Mouse (Mus musculus): ENCODE data around the gene Krtap7-1. TPM values are rescaled to one million over a fixed set of nuclear protein-coding genes. Genes with fewer than 3 reads are reported as not detected.
A peak's percentile ranks its signal among the peaks of the same experiment; 100 is the strongest.

Krtap7-1 gene
- polyA plus RNA-seq, 1 experiment from 2014 or later: not detected

GRCm38 (mm10) chr16:89501870-89502269, 6.3 kb downstream of the Krtap7-1 start:
- Histone ChIP-seq H3K4me1 (replicated peaks) (no peaks in the 10 kb centered on the region), H3K4me2 (replicated peaks) (no peak overlapping the region), H3K4me3 (replicated peaks) (no peak overlapping the region), H3K27me3 (no peaks in the 10 kb centered on the region), H3K9ac (replicated peaks) (no peak overlapping the region), H3K27ac (no peak overlapping the region), H3K36me3 (no peaks in the 10 kb centered on the region), H3K9me3 (no peaks in the 10 kb centered on the region)
- ATAC-seq: no peak
- WGBS: 86% methylated on average over 5 of the region's 5 CpGs

- no peak overlapping the region for H3K4me3 ChIP-seq (replicated peaks)
- 92% methylated on average over 5 of the region's 5 CpGs for WGBS
- no peak for ATAC-seq
Measured at GRCm38 (mm10) chr16:89497002-89497401, 11.1 kb downstream of the Krtap7-1 start.

GRCm38 (mm10) chr16:89495394-89496153, 12.5 kb downstream of the Krtap7-1 start:
- Histone ChIP-seq H3K27me3 (no peaks in the 10 kb centered on the region), H3K9me3 (no peaks in the 10 kb centered on the region), H3K4me2 (replicated peaks) (no peak overlapping the region), H3K4me3 (replicated peaks) (no peak overlapping the region), H3K27ac (no peak overlapping the region), H3K4me1 (replicated peaks) (no peaks in the 10 kb centered on the region), H3K36me3 (no peaks in the 10 kb centered on the region), H3K9ac (replicated peaks) (no peak overlapping the region)
- WGBS: 76% methylated on average over 7 of the region's 7 CpGs
- ATAC-seq: peak; percentile 66

More at GRCm38 (mm10) chr16:89497002-89497401, 11.1 kb downstream of the Krtap7-1 start:
- H3K4me2 ChIP-seq (replicated peaks): no peak overlapping the region
- no peaks in the 10 kb centered on the region for H3K9me3 ChIP-seq
- no peak overlapping the region for H3K9ac ChIP-seq (replicated peaks)
- no peaks in the 10 kb centered on the region for H3K36me3 ChIP-seq
- H3K27ac ChIP-seq: no peak overlapping the region
- H3K27me3 ChIP-seq: no peaks in the 10 kb centered on the region
- H3K4me1 ChIP-seq (replicated peaks): no peaks in the 10 kb centered on the region

GRCm38 (mm10) chr16:89487852-89488251, 20.3 kb downstream of the Krtap7-1 start, which contains the start of gene Krtap8-1:
TSS of gene Krtap8-1 (minus strand) at chr16:89487952.
- H3K4me3 ChIP-seq (replicated peaks): no peak within 1 kb of the TSS
- 89% methylated on average over 7 of the region's 7 CpGs for WGBS
- H3K27me3 ChIP-seq: no peaks in the 10 kb centered on the region
- H3K9me3 ChIP-seq: no peaks in the 10 kb centered on the region
- H3K4me1 ChIP-seq (replicated peaks): no peaks in the 10 kb centered on the region
- no peaks in the 10 kb centered on the region for H3K36me3 ChIP-seq
- no peak within 1 kb of the TSS for H3K9ac ChIP-seq (replicated peaks)
- no peak within 1 kb of the TSS for H3K27ac ChIP-seq
- no peak for ATAC-seq
- H3K4me2 ChIP-seq (replicated peaks): no peak within 1 kb of the TSS

- Histone ChIP-seq H3K27me3 (no peaks in the 10 kb centered on the region), H3K4me1 (replicated peaks) (no peaks in the 10 kb centered on the region), H3K27ac (no peak overlapping the region), H3K36me3 (no peaks in the 10 kb centered on the region), H3K9ac (replicated peaks) (no peak overlapping the region), H3K4me3 (replicated peaks) (no peak overlapping the region), H3K4me2 (replicated peaks) (no peak overlapping the region), H3K9me3 (no peaks in the 10 kb centered on the region)
- ATAC-seq: peak; percentile 71
- 90% methylated on average over 12 of the region's 12 CpGs for WGBS
Measured at GRCm38 (mm10) chr16:89477679-89478314, 30.3 kb downstream of the Krtap7-1 start.

GRCm38 (mm10) chr16:89461189-89461588, 46.9 kb downstream of the Krtap7-1 start:
- ATAC-seq: no peak
- no peaks in the 10 kb centered on the region for H3K36me3 ChIP-seq
- WGBS: 83% methylated on average over 5 of the region's 5 CpGs

More at GRCm38 (mm10) chr16:89461189-89461588, 46.9 kb downstream of the Krtap7-1 start:
- Histone ChIP-seq H3K4me2 (replicated peaks) (no peak overlapping the region), H3K27me3 (no peaks in the 10 kb centered on the region), H3K4me1 (replicated peaks) (no peaks in the 10 kb centered on the region), H3K4me3 (replicated peaks) (no peak overlapping the region), H3K27ac (no peak overlapping the region), H3K9ac (replicated peaks) (no peak overlapping the region), H3K9me3 (no peaks in the 10 kb centered on the region)

Other genes starting within 250 kb of the Krtap7-1 start
- not detected in 2 replicates for gene Krtap21-1, start 104.5 kb downstream of the Krtap7-1 start, polyA plus RNA-seq (2015; fragmentation: Nextera tagmentation; extraction: Ambion mirVana)
- not detected in 2 replicates for gene Krtap6-2, start 88.2 kb downstream of the Krtap7-1 start, polyA plus RNA-seq (2015; fragmentation: Nextera tagmentation; extraction: Ambion mirVana)
- not detected in 2 replicates for gene Krtap8-1, start 20.4 kb downstream of the Krtap7-1 start, polyA plus RNA-seq (2015; fragmentation: Nextera tagmentation; extraction: Ambion mirVana)
- gene Krtap11-1, start 62.9 kb upstream of the Krtap7-1 start, polyA plus RNA-seq (2015; fragmentation: Nextera tagmentation; extraction: Ambion mirVana): not detected in 2 replicates